Mouse (Mus musculus) ovary, postnatal 10 days (tissue): ENCODE measurements around the gene B230217C12Rik.
A peak's percentile ranks its signal among the peaks of the same experiment; 100 is the strongest.

Experiments
- DNase-seq: peaks from one replicate; pipeline ENCODE4 v3.0.0; 2022; ENCODE audit warnings: low spot score

The B230217C12Rik gene

DNA sequence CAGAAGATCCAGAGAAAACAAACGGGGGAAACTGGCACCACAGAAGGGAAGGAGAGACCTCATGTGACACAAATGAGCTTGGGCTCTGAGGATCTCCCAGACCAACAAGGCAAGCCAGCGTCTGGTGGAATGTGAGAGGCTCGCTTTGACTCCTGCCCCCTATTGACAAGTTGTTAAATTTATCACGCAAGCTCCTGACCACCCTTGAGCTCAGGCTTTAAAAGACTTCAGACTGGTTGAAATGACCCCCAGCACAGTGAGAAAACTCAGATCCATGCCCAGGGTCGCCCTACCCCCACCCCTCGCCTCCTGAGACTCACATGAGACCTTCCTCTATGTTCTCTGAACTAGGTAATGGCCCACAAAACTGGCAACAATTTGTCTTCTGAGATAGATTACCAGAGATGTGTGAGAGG lies at the start of gene B230217C12Rik:
B230217C12Rik (plus strand) TSS at position 242 of the 416 bp plus-strand sequence.
- DNase-seq = no peak

DNA sequence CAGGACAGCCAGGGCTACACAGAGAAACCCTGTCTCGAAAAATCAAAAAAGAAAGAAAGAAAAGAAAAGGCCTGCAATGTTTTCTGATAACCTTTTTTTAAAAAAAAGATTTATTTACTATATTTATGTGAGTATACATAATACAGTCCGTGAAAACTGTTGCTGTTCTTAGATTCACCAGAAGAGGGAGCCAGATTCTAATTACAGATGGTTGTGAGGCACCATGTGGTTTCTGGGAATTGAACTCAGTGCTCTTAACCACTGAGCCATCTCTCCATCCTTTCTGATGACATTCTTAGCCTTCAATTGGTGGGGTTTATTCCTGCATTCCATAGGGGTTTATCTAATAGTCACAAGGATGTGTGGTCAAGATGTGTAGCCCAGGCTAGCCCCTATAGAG lies 47.4 kb upstream of the B230217C12Rik start:
- no peak for DNase-seq

GRCm38 (mm10) chr11:97796910-97797309 lies 43.7 kb upstream of the B230217C12Rik start:
- DNase-seq = no peak

GRCm38 (mm10) chr11:97797369-97798082 lies 43.1 kb upstream of the B230217C12Rik start:
- DNase-seq = no peak

GRCm38 (mm10) chr11:97798083-97798435 lies 42.5 kb upstream of the B230217C12Rik start:
- no peak for DNase-seq

DNA sequence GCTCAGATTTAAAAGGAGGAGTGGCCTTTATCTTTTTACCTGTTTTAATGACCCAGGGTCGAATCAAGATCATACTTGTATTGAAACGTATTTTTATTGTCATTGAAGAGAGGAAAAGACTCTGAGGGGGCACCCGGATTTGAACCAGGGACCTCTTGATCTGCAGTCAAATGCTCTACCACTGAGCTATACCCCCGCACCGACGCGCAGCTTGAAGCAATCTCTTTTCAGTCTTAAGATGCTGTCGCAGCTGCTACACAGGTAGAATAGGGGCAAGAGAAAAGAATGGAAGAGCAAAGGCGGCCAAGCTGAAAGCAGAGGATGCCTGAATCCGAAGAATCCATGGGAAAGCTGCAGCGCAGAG lies 41.8 kb upstream of the B230217C12Rik start, which contains the start of gene Lasp1:
Lasp1 (plus strand) TSS at position 219 of the 364 bp plus-strand sequence.
- DNase-seq = peak; percentile 84

- peak; percentile 77 for DNase-seq
These were observed 41.2 kb upstream of the B230217C12Rik start for GRCm38 (mm10) chr11:97799146-97799993.

DNA sequence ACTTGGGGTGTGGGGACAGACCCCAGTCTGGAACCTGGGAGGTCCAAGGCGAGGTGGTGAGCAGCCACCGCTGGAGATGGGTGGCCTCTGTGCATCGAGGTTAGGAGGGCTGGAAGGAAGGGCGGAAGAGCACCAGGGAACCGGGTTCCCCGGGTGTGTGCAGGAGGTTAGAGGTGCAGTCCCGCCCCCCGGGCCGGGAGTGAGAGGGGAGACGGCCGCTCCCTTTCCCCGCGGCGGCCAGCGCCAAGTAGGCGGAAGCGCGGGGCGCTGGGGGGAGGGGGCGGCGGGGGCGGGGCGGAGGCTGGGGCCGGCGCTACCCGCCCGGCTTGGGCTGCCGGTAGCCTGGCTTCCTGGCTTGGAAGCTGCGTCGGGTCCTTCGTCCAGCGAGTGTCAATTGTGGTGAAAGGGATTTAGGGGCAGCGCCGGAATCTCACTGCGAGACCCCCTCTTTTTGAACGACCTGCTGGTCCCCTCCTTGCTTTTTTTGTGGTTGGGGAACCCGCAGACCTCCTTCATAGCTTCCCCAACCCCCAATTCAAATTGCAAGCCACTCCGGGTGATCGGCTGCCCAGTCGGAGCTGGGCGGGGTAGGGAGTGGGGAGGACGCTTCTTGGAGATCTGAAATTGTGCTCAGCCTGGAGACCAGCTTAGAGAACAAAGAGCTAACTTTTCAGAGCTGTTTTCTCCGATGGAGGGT lies 40.4 kb upstream of the B230217C12Rik start:
- DNase-seq = no peak

GRCm38 (mm10) chr11:97800691-97801408 lies 39.7 kb upstream of the B230217C12Rik start:
- DNase-seq = no peak

- no peak for DNase-seq
These were observed 39.0 kb upstream of the B230217C12Rik start for GRCm38 (mm10) chr11:97801409-97802193.

- no peak for DNase-seq
These were observed 38.4 kb upstream of the B230217C12Rik start for GRCm38 (mm10) chr11:97802194-97802470.

- no peak for DNase-seq
These were observed 38.1 kb upstream of the B230217C12Rik start for GRCm38 (mm10) chr11:97802495-97802894.

- no peak for DNase-seq
These were observed 36.7 kb upstream of the B230217C12Rik start for GRCm38 (mm10) chr11:97803847-97804246.

- no peak for DNase-seq
These were observed 35.5 kb upstream of the B230217C12Rik start for GRCm38 (mm10) chr11:97804841-97805661.

DNA sequence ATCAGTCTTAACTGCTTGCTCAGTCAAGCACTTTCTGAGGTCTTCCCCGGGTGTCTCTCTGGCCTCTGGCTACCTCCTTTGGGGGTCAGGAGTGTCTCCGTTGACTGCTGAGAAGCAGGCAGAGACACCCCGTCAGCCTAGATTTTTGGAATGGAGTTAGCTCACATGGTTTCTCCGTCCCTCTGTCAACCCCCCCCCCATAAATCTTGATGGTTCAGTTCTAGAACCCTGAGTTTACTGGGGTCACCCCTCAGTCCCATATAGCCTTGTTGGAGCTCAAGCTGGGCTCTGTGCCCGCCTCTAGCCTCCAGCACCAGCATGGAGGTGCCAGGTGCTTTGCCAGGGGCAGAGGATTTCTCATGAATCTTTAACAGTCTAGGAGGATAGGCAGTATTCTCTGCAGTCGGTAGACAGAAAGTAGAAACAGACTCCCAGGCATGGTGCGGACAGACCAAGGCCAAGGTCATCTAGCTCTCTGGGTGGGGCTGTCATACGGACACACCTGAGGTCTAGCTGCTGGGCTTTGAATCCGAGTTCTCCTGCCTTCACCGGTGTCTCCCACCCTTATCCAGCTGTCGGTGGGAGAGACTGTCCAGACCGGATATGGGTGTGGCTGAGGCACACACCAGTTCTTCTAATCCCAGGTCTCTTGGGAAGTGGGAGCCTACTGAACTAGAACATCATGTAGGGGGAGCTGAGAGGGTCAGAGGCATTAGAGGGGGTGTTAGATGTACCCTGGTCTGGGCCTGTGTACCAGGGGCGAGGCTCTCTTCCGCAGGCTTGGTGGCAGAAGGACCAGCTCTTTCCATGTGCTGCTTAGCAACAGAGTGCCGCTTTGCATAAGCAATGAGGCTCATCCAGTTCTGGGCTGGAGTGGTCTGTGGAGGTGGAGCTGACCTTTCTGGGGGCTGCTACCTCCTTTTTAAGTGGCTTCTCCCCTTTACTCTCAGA lies 34.6 kb upstream of the B230217C12Rik start:
- no peak for DNase-seq

DNA sequence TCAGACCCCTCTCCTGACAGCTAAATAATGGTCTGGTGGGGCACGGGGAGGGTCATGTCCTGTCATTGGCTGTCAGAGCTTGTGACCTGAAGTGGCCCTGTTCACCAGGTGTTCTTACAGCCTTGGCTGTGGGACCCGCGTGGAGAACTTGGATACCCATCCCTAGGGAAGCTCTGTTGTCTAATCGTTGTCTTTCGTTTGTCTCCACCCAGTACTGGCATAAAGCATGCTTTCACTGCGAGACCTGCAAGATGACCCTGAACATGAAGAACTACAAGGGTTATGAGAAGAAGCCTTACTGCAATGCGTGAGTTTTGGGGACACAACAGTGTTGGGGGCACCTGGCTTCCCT lies 34.0 kb upstream of the B230217C12Rik start:
- DNase-seq = no peak

- DNase-seq = no peak
These were observed 33.0 kb upstream of the B230217C12Rik start for GRCm38 (mm10) chr11:97807626-97808025.

DNA sequence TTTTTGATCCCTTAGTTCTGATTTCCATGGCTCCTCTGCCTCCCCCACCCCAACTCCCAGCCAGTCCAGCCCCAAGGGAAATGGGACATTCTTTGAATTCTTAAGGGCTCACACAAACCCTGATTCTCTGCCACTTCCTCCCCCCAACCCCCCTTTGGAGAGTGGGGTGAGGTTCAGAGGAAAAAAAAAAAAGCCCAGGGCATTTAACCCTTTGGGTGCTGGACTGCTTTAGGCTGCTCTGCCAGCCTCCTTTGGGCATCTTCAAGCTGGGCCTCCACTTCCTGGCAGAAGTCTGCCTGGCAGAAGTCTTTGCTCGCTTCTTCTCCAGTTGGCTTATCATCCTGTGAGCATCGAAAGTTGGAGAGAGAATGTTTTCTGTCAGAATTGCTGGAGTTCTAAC lies 32.5 kb upstream of the B230217C12Rik start:
- no peak for DNase-seq

DNA sequence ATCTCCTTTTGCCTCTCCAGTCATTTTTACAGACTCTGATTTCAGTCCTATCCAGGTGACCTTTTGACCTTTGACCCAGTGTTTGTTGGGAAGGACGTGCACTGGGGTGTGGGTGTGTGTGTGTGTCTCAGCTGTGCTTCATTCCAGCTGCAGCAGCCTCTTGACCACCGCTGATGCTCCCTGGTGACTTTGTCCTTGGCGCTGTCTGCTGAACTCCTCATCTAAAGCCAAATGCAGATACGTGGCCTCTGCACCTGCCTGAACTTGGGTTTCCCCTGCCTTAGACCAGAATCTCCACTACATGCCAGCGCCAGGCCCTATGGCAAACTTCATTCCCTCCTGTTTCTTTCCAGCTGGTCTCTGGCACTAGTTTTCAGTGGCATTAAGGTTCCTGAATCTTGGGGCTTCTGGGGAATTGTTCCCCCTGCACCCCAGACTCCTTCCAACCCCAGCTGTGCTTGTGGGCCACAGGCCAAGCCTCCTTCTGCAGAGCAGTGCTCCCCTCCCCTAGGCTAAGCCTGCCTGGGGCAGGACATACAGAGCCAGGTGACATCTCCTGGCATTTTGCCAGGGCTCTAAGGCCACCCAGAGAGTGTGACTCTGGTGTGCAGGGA lies 31.9 kb upstream of the B230217C12Rik start:
- DNase-seq = no peak
